Mouse (Mus musculus): ENCODE results near the gene Klhdc1.

GRCm38 (mm10) chr12:69297411-69298150 lies 56.6 kb downstream of the Klhdc1 start:
- TF ChIP-seq CTCF (IDR thresholded peaks at IDR 0.05; ENCODE audit: low read depth), result no peak
- TF ChIP-seq EP300 (optimal IDR thresholded peaks at IDR 0.05), result no peak

All from stomach, postnatal 0 days (tissue).